Mouse (Mus musculus) liver, embryonic 14.5 days (tissue): ENCODE data around the gene Smyd3.

Experiments
- CTCF ChIP-seq: IDR thresholded peaks from 2 replicates; pipeline ENCODE4 v1.5.1; 2016; ENCODE audit warnings: antibody characterized with exemption, low read depth, control low read depth
- EP300 ChIP-seq: IDR thresholded peaks from 2 replicates; pipeline ENCODE4 v1.6.1; 2016; ENCODE audit warnings: antibody characterized with exemption, low read depth

GRCm38 (mm10) chr1:179250388-179250787 is 267.5 kb downstream of the Smyd3 start:
- TF ChIP-seq CTCF (no peak), EP300 (no peak)
